Mouse (Mus musculus) gastrocnemius, postnatal 4 days (tissue): Measurements from ENCODE around the gene Stx8. TPM values are rescaled to one million over a fixed set of nuclear protein-coding genes. Genes with fewer than 3 reads are reported as not detected.

Experiments
- DNase-seq, 2 experiments: peaks; one replicate each; pipeline ENCODE4 v3.0.0; 2021 to 2022; ENCODE audit warnings: low spot score in 2 of 2, mixed read lengths in 2 of 2
- total RNA-seq, 2 experiments: library from RNA; stranded (reverse); gene quantifications; 2 replicates each; pipeline ENCODE4 v1.2.3; 2021

Gene Stx8
- total RNA-seq, 2 experiments from 2014 or later = 26.4 to 26.9 TPM

GRCm38 (mm10) chr11:68136687-68137086 is 170.7 kb downstream of the Stx8 start:
- no peak for DNase-seq

DNA sequence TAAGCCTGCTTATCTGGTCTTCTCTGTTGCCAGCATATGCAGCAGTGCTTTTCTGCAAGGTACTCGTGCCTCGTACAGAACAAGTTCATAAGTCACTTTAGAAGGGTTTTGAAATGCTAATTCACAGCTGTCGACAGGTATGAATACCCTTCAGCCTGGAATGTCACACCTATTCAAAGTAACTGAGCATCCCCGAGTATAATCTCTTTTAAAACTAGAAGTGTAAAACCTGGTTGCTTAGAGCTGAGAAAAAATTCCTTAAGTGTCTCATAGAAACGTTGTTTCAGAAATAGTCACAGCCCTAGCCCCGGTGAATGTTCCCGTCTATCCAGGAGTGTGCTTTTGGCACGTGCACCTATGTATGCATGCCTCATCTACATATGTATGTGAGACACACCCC is 176.3 kb downstream of the Stx8 start:
- no peak for DNase-seq

GRCm38 (mm10) chr11:68144235-68145065 is 178.5 kb downstream of the Stx8 start:
- DNase-seq = no peak

DNA sequence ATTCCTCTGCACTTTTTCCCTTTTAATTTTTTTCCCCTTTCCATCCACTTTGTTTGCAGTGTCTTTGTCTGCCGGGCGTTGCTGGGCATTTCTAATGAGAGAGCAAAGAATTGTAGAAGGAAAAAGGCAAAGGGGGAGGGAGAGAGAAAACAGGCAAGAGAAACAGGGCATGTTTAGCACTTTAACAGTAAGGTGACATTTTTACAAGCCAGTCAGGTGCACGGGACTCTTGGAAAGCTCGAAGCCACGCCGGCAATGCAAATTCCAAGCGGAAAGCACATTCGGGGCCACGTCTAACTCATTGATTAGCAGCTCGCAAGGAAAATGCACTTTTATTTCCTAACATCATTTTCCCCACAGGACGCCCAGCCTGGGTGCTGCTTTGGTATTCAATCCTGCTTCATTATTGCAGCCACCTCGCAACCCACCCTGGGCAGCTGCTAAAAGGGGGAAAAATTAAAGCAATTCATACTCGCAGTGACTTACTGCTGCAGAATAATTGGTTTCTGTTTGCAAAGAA is 179.1 kb downstream of the Stx8 start:
- DNase-seq = no peak

GRCm38 (mm10) chr11:68145586-68146455 is 179.8 kb downstream of the Stx8 start:
- no peak for DNase-seq

DNA sequence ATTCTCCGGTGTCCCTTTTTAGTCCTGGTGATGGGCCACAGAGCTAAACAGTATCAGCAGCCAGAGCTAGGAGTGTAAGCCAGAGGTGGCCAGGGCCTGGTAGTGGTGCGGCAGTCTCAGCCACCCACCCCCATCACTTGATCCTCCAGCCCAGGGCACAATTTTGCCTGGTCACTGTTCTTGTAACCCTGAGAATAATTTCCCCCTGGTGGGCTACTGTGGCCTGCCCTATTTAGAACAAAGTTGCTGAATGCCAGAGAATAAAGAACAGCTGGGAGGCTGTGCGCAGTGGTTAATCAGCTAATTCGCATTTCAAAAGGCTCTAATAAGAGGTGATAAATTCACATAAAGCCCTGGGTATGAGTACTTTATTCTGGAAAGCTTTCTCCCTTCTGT is 180.5 kb downstream of the Stx8 start:
- DNase-seq = no peak

GRCm38 (mm10) chr11:68150938-68151337 is 184.9 kb downstream of the Stx8 start:
- no peak for DNase-seq

DNA sequence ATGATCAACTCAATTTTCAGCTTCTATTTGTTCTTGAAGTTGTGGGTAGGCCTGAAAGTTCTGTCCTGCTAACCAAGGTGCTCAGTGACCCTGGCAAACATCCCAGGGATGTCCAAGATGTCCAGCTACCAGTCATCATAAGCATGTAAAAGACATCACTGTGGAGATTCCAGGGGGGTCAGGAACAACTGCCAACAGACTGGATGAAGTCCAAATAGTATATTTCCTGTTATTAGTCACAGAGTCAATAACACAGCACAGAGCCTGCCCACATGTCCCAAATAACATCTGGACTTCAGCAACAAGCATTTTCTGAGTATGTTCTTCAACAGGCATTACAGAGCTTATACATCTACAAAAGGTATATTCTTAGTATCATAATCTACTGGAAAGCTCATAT is 189.8 kb downstream of the Stx8 start:
- no peak for DNase-seq

DNA sequence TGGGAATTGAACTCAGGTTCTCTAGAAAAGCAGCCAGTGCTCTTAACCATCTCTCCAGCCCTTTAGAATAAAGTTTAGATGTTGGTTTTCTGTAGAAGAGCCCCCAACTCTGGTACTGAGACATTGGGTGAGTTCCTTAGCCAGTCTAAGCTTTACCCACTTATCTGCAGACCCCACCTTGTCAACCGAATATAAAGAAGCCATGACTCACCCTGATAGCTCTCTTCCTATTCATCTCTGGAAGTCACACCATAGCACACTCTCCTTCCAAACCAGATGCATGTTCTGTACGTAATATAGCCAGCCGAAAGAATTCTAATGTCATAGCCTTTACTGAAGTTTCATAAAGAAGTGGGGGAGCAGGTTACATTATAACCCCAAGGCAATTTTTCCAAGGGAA is 192.2 kb downstream of the Stx8 start:
- DNase-seq = no peak

DNA sequence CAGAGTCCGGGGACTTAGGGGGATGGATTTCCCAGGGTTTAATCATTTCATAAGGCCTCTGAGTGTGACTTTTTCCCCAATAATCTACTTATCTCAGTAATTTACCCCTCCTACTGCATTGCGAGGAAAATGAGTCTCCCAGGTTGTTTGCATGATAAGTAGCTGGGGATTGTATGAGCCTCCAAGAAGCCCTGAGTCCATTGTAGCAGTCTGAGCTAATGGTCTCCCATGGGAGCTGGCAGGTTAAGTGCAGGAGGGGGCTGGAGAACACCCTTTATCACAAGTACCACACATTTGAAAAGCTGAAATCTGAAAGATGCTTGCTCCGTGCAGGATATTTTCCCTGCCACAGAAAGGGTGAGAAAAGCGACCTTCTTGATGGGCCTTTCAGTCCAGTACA is 193.9 kb downstream of the Stx8 start:
- DNase-seq = no peak

- no peak for DNase-seq
Observed at GRCm38 (mm10) chr11:68164408-68164807, 198.4 kb downstream of the Stx8 start.

- no peak for DNase-seq
Observed at GRCm38 (mm10) chr11:68168427-68168826, 202.4 kb downstream of the Stx8 start.

- no peak for DNase-seq
Observed at GRCm38 (mm10) chr11:68171973-68172647, 206.1 kb downstream of the Stx8 start.

GRCm38 (mm10) chr11:68172648-68173045 is 206.7 kb downstream of the Stx8 start:
- no peak for DNase-seq

DNA sequence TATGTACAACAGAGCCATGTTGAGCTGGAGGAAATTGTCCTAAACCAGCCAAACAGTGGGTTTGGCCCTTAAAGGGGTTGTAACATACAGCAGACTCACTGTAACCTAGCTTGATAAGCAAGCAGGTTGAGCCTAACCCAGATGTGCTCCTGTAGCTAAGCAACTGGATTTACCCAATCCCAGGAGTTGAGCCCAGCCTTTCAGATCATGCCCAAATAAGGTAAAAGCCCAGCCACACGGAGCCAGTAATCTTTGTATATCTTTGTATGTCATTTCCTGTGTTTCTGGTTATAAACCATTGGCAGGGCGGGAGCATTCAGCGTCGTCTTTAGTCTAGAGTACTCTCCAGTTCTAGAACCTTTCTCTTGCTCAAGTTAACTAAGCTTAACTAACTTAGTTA is 210.6 kb downstream of the Stx8 start:
- no peak for DNase-seq

DNA sequence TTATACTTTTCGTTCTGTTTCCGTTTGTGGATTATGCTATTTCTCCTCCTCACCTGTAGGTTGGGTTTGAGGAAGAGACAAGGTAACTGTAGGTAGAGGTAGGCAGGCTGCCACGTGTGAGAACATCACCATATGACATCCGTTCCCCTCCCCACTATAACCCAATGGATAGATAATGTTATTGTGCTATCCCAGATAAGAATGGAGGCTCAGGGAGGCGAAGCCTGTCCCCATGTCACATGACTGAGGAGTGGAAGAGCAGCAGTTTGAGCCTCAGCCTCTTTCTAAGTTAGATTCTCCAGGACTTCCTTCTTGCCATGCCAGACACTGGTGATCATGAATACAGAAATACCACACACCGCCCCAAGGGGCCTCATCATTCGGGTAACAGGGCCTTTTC is 211.4 kb downstream of the Stx8 start:
- DNase-seq = no peak

GRCm38 (mm10) chr11:68185647-68186046 is 219.7 kb downstream of the Stx8 start:
- no peak for DNase-seq

GRCm38 (mm10) chr11:68187242-68187641 is 221.2 kb downstream of the Stx8 start:
- DNase-seq = no peak

GRCm38 (mm10) chr11:68188695-68189201 is 222.8 kb downstream of the Stx8 start:
- no peak for DNase-seq

GRCm38 (mm10) chr11:68190849-68191248 is 224.9 kb downstream of the Stx8 start:
- DNase-seq = no peak

DNA sequence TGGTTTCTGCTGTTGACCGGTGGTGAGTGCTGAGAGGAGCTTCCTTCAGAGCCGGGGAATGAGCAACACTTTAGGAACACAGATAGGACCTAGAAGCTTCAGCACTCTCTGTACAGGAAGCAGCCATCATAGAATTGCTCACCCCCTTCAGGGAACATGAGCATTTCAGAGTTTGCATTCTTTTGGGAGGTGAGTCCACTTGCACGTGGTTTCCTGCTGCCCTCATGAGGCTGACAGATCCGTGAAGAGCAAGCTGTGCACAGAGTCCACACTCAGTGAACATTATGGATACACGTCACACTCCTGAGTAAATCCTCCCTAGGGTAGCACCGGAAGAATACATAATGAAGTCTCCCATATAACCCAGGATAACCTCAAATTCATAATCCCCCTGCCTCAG is 229.2 kb downstream of the Stx8 start:
- DNase-seq = no peak
